Mouse (Mus musculus) thymus, postnatal 14 days (tissue): ENCODE results near the gene Dnaic1.

Source experiments
- DNase-seq: peaks from one replicate; pipeline ENCODE4 v3.0.0; 2021

The Dnaic1 gene

DNA sequence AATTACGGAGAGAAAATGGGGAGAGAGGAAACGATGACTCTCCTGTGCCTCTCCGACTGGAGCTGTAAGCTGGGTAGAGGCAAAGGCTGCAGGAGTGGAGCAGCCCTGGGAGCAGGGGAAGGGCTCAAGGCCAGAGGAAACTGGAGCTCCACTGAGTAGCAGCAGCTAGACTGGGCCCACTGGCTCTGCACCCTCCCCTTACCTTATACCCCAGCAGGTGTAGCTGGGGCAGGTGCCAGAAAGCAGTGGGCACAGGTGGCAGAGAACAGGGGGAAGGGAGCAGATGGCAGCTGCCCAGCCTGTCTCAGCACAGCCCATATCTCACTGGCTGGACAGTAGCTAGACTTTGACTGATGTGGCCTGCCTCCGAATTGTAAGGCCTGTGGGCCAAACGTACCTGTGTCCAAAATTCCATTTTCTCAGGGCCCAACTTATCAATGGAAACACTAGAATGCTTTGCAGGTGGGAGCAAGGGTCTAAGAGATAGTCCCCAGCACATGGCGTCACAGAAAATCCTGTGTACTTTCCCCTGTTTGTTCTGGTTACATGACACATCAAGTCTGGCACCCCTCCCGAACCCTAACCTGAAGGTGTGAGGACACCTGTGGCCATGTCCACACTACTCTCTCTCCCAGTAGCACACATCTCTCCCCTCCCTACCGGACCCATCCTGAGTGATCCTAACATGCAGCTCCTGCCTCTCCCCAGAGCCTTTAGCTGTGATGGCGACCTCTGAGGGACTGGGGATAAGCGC is 67.5 kb downstream of the Dnaic1 start:
- no peak for DNase-seq

DNA sequence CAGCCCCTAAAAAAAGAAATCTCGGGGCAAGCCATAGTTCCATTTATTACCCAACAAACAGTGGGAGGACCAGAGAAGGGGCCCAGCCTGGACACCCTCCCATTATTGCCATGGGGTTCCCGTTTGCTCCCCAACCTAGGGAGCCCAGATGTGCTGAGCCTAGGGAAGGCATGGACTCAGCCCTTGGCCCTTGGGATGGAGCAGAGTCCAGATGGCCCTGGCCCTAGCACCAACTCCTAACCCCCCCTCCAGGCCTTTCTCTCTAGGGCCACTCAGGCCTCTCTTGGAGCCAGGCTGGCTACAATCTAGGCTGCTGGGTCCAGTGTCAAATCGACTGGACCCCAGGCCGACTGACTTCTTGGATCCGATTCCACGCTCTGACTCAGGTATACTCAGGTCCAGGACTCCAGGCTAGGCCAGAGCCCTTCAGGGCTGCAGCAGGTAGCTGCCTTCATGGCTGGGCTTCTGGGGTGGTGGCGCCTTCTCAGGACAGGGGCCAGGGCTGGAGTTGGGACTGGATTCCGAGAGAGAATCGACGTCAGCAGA is 68.7 kb downstream of the Dnaic1 start:
- DNase-seq, result no peak

DNA sequence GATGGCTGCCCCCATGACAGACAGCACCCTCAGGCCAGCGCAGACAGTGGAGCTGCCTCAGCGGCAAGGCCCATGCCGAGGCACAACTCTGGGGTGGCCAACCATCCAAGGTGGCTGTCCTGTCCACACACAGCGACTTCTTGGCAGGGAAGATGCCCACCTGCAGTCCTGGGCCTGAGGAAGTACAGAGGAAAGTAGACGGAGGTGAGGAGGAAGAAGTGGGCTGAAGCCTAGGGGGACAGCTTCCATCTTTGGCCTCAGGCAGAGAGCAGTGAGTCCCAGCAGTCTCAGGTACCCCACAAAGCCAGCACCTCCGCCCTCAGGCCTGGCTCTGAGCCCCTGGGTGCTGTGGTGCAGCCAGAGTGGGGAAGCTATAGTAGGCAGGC is 69.2 kb downstream of the Dnaic1 start:
- no peak for DNase-seq

DNA sequence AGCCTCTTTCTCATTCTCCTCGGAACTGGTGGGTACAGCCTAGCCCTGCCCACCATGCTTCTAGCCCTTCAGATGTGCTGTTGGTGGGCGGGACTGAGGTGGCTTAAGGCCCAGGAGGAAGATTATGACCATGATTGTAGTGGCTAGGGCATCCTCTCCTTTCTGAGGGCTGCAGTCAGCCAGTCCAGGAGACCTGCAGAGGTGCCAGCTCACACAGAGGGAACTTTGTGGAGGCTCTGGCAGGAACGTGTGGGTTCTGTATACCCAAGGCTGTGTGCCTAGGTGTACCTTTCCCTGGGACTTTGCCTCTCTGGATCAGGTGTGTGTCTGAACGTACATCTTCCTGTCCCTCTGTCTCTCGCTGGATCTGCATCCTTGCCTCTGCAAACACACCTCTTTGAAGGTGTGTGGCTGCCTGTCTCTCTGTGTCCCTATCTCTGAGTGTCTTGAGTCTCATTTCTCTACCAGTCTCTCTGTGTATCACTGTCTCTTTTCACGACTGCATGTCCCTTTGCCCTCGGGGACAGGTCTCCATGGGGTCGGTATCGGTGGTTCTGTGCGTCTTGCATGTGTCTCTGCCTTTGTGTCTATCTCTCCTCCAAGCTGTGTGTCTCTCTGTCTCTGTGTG is 69.8 kb downstream of the Dnaic1 start:
- DNase-seq, result no peak

DNA sequence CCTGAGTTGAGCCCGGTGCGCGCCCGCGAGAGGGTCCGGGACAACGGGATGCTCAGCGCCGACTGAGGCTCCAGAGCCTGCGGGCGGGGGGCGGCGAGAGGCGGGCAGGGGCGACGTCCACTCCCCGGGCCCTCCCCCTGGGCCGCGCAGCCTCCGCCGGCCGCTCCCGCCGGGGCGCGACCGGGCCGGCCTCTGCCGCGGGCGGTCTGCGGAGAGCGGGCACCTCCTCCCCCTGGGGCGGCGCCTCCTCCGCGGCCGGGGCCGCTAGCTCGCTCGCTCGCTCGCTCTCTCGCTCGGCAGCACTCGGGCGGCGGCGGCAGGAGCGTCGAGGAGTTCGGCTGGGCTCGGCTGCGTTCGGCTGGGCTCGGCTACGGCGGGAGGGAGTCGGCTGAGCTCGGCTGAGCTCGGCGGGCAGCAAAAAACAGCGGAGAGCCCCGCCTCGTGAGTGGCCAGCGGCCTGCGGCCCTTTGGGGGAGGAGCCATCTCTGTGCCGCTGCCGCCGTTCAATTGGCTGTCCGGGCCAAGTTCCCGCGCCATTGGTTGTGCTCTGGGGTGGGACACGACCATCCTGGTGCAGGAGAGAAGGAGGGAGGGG is 70.4 kb downstream of the Dnaic1 start, which contains the start of gene Enho:
TSS of gene Enho (minus strand) at position 412 of the 595 bp plus-strand sequence.
- DNase-seq, result peak; percentile 92

DNA sequence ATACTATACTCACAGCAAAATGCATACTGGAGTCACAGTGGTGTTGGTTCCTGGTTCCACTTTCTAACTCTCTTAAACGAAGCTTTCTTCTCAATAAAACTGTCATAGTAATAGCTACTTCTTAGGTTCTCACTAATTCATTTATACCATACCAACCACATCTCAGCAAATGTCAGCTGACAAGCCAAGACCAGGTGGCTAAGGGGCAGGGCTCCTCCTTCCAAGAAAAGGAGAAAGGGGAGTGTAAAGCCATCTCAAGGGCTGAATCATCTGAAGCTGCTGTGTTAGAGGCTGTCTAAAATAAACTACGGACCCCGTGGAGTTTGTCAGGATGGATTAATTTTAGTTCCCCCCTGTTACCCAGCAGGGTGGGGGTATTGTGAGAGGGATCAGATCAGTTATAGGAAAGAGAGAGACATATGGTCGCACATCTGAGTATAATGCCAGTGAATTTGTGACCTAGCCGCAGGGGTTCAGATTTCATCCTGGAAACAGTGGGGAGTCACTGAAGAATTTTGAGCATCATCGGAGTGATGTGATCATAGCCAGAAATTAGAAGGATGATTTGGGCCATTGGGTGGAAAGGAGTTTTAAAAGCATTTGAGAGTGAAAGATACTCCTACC is 71.7 kb downstream of the Dnaic1 start:
- no peak for DNase-seq

DNA sequence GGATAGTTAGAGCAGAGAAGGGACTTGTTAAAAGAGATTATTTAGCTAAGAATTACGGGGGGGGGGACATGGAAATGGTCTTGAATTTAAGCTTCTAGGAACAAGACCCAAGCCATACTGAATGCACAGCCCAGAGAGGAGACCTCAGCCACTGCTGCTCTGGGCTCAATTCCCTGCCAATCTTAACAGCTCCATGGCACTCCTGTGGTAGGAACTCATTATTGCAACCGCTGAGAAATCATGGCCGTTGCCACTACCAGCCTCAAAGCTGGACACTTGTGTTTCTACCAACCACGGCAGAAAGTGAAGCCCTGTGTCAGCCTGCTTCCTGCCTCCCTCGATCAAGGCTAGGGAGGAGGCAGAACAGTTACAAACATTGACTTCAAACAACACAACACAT is 75.9 kb downstream of the Dnaic1 start:
- DNase-seq, result no peak

DNA sequence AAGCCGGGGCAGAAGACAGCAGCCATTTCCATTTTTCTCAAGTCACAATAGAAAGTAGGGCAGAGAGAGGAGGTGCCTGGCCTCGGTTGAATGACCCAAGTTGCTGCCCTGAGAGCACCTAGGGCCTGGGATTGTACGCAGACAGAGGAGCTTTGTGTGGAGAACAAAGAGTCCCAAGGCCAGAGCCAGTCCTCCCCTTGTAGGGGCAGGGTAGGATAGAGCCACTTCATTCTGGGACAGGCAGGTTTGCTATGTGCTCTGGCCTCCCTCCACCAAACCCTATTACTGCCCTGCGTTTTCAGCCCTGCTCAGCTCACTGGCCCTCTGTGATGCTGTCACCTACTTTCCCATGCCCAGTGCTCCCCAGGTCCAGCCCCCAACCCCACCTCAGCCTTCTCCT is 78.6 kb downstream of the Dnaic1 start:
- no peak for DNase-seq

DNA sequence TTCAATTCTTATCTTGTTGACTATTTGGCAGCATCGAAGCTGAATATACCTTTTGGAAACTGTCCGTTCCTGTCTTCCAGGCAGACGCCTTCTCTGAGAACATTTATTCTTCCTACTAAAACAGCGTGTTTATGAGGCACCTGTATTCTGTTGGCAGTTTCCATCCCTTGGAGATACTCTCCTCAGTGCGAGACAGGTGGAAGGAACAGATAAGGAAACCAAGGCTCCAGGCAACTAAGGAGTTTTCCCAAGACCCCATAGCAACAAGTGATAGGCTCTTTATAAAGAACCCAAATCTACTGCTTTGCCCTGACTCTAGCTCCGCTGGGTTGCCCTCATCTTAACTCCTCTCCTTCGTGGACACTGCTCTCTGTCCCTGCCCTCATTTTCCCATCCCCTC is 79.1 kb downstream of the Dnaic1 start:
- no peak for DNase-seq

DNA sequence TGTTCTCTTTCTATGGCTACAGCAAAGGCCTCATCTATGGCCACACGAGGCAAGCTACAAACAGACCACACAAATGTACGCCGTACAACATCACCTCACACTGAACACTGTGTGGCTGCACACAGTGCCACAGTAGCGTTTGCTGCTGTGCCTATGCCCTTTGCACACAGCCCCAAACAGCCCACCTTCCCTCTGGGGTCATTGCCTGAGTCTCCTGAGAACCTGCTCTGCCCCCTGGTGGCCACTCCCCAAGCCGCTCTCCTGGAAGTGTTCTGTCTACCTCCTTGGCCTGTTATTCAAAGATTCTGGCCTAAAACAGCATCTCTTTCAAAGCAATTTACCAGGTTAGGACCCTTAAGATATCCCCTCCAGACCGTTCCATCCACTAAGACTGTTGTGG is 83.7 kb downstream of the Dnaic1 start:
- DNase-seq, result peak; percentile 76

DNA sequence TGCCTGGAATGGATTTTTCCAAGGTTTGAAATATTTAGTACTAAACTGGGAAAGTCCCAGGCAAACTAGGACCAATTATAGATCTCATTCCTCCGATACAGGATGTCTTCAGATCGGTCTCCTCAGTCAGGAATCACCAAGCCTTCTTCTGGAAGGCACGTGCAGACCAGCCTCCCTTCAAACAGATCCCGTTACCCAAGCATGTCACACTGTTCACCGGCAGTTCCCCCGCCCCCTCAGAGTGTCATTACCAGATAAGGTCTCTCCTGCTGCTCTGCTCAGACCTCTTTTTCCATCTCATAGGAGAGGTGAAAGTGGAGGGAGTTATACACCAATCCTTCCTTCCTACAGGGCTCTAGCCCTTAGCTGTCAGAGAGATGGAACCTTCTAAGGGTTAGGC is 84.2 kb downstream of the Dnaic1 start:
- DNase-seq, result no peak

DNA sequence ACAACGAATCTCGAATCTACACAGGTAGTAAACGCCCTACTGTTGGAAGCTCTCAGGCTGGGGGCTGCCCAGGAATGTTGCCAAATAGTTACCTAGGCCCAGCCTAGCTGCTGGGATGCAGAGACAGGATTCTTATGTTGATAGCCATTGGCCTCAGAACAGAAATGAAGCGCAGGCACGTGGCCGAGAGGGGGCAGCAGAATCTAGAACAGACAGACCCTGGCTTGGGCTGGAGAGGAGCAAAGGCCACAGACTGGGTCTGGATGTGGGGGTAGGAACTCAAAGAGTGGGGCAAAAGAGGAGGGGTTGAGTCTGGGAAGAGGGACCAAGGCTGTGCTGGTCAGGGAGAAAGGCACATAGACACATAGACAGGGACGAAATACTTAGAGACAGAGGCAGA is 84.6 kb downstream of the Dnaic1 start:
- DNase-seq, result peak; percentile 37

DNA sequence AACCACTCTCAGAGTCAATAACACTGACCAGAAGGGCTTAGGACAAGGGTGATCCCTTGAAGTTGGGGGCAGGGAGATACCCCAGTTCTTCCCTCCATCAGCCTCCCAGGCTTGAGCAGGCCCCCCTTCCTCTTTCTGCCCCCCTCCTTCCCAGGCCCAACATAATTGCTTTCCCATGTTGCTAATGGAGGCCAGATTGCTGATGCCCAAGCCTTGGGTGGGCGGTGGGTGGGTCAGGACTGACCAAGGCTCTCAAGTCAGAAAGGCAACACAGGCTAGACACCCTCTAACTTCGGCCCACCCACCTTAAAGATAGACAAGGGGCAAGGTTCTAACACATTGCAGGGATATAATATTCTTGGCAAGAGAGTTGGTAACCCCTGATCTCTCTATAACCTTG is 86.0 kb downstream of the Dnaic1 start:
- DNase-seq, result no peak

DNA sequence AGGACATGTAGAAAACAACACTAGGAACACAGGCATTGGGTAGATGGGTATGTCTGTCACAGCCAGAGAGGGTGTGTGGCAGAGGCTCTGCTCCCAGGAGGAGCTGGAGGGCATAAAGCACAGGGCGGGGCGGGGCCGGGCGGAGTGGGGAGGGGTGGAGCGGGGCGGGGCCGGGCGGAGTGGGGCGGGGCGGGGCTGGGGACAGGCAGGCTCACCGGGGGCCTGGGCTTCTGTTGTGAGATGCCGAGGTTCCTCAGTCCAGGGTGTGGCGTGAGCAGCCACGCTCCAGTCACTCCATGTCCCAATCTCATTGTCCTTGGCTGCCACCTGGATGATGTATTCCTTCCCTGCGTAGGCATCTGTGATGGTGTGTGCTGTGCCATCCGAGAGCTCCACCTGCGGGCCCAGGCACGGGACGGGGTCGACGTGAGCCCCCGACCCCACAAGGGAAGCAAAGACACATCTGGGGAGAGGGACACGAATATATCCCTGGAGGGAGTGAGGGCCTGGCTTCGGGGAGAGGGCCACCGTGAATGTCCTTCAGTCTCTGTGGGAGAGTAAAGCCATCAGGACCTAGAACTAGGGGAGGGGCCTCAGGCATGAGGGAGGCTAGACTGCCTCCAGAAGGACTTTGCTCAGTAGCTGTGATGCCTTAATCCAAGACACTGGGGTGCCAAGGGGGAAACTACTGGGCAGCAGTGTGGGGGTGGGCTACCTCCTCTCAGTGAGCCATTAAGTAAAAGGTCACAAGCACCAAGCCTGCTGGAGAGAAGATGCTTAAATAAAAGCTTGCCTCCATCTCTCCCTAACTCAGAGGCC is 89.2 kb downstream of the Dnaic1 start:
- DNase-seq, result no peak

DNA sequence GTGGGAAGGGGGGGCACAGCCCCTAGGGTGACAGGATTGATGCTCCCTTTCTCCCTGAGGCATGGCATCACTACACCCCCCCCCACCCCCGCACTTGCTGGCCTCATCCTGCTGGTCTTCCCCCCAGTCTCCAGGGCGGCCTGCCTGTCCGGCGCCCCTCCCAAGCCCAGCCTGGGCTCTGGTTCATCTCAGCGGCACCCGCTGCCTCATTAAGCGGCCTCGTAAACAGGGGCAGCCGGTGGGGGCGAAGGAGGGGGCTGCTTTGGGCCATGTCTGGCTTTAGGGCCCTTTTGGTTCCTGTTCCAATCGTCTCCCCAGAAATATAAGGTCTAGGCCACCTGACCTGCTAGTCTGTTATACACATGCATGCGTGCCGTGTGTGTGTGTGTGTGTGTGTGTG is 90.0 kb downstream of the Dnaic1 start:
- no peak for DNase-seq

DNA sequence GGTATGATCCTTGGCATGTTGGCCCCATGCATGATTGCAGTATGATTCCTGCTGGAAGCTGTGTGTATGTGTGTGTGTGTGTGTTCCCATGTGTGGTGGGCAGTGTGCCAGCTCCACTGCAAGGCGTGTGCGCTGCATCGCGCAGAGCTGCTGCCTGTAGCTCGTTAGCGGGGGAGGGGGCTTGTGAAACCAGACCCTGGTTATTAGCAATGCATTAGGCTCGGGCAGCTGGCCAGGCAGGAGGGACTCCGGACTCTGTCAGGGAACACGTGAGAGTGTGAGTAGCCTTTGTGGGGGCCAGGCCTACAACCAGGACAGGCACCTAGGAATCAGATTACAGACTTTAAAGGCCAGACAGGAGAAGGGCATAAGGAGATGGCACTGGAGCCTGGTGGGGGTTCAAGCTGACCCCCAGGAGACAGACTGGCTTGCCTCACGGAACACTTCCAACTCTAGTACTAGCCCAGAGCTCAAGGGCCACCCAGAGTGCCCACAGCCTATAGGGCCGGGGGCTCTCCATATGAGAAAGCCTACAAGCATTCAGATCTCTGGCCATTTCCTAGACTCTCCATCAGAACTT is 91.4 kb downstream of the Dnaic1 start:
- no peak for DNase-seq

DNA sequence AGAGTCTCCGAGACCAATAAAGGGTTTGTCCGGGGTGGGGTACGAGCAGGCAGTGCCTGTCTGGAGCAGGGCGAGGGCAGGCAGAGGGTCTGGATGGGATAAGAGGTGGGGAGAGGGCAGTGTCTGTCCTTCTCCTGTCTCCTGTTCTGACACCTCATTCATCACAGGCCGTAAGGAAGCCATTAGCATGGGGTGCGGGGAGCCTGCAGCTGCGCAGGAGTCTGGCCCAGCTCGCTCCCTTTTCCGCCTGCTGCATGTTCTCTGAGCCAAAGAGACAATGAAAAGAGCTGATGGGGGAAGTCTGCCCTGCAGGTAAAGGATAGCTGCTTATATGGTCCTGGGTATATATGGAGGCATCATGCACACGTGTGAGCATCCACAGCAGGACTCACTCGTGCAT is 93.1 kb downstream of the Dnaic1 start:
- no peak for DNase-seq

DNA sequence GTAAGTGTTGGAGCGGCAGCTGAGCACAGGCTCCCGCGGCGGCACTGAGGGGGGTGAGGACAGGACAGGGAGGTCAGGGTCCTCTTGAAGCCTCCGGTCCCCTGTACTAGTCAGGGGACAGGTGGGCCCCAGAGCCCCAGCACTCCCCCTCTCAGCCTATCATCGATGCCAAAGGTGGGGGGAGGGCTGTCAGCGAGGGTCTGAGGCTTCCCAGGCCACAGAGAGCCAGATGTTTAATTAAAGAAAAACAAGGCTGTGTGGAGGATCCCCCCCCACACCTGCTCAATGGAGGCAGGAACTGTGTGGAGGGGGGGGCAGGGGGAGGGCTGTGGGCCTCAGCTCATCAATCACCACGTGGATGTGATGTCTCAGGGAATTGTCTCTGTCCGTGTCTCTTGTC is 94.0 kb downstream of the Dnaic1 start:
- DNase-seq, result no peak

DNA sequence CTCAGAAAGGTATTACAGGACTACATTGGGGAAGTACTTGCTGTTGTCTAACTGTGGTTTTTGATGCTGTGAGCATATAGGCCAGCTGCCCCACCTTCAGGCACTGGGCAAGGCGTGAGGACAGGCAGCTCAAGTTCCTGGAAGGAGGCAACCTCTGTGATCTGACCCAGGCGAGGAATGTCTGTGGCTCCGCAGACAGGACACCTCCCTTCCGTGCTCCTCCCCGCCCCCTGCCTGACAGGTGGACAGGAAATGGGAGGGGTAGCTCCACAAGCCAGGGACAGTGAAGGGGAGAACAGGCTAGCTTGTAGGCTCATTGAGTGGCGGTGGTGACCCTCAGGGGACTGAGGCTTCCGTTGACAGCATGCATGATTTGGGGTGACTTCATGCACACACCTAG is 95.0 kb downstream of the Dnaic1 start:
- peak; percentile 16 for DNase-seq

DNA sequence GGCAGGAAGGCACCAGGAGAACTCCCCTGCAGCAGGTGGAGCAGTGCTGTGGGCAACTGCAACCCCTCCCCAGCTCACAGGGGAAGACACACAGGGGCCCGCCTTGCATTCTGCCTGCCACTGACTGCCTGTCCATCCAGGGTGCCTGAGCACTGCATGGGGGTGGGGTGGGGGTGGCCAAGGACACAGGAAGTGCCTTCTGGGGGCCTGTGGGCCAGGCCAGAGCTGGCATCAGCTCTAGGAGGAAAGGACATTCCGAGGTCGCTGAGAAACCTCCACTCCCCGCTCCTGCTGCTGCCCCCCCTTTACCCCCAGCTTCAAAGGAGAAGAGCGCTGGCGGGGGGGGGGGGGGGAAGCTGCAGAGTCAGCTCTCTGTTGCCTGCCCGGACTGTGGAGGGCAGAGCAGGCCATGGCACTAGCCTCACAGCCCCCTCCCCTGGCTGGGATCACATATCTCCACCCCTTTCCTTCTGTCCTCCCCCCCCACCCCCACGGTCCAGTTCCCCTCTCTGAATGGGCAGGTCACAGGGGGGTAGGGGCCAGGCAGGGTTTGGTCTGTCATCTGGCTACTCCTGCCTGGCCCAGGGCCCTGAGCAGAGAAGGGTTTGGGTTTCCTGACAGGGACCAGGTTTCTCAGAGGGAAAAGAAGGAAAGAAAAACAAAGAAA is 95.6 kb downstream of the Dnaic1 start:
- peak; percentile 8 for DNase-seq

DNA sequence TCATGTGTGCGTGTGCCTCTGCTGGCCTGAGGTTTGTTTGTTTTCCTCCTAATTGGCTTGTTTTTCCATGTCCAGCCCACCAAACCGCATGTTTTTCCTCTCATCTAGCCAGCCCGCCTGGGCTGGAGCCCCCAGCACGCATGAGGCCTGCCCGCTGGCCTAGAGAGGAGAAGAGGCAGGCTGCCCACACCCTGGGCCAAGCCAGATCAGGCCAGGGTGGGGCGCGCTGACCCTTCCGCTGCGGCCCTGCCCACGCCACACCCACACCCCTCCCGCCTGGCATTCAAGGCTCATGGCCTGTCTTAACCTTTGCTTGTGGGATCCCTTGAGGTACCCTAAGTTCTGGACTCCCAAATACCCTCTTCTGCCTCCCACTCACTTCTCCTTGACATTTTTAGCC is 97.1 kb downstream of the Dnaic1 start:
- no peak for DNase-seq

DNA sequence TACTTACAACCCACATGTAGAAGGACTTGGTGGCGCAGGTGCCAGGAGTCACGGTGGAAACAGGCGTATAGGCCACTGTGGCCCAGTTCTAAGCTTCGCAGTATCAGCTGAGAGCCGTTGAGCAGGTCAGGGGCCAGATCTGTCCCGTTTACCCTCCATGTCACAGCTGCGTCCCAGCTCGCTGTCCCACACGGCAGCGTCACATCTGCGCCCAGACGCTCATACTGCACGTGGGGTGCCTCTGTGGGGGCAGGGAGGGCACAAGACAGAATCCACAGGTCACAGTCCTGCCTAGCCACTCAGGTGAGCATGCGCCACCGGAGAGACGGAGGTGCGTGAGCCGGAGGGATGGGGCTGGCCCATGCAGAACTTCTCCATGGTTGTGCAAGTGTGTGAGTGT is 101.3 kb downstream of the Dnaic1 start:
- DNase-seq, result no peak
